Mouse (Mus musculus): ENCODE data around the gene Oxnad1. TPM values are rescaled to one million over a fixed set of nuclear protein-coding genes. Genes with fewer than 3 reads are reported as not detected.

The Oxnad1 gene
- polyA plus RNA-seq, 1 experiment from 2014 or later = 14.5 TPM

GRCm38 (mm10) chr14:32152243-32152965 lies 67.2 kb downstream of the Oxnad1 start:
- no peaks in the 10 kb centered on the region; the same call in 1 of the 2 replicates for H3K27me3 ChIP-seq
- whole genome bisulfite sequencing = 91% methylated on average over 18 of the region's 18 CpGs
- ATAC-seq (ENCODE audit: low FRiP score) = no peak
- H3K27ac ChIP-seq = no peak overlapping the region
- H3K4me2 ChIP-seq (replicated peaks) = no peak overlapping the region
- no peaks in the 10 kb centered on the region for H3K36me3 ChIP-seq
- H3K9ac ChIP-seq = no peak overlapping the region
- H3K4me1 ChIP-seq = no peaks in the 10 kb centered on the region
- H3K4me3 ChIP-seq = no peak overlapping the region
- H3K9me3 ChIP-seq (replicated peaks) = peaks cover 3% of the 10 kb centered on the region; the same call in 1 of the 2 replicates

Other genes starting within 250 kb of the Oxnad1 start
- 0.12 and 0.14 TPM in 2 replicates for gene Galnt15, start 56.4 kb upstream of the Oxnad1 start, polyA plus RNA-seq (2016; fragmentation: Nextera tagmentation; extraction: Ambion mirVana)
- 72.0 and 72.2 TPM in 2 replicates for gene Dph3, start 355 bp downstream of the Oxnad1 start, polyA plus RNA-seq (2016; fragmentation: Nextera tagmentation; extraction: Ambion mirVana)
- gene Msmb, start 56.6 kb downstream of the Oxnad1 start, polyA plus RNA-seq (2016; fragmentation: Nextera tagmentation; extraction: Ambion mirVana) = not detected in 2 replicates
- gene Ncoa4, start 74.5 kb downstream of the Oxnad1 start, polyA plus RNA-seq (2016; fragmentation: Nextera tagmentation; extraction: Ambion mirVana) = 96.2 and 99.4 TPM in 2 replicates
- gene Timm23, start 116.5 kb downstream of the Oxnad1 start, polyA plus RNA-seq (2016; fragmentation: Nextera tagmentation; extraction: Ambion mirVana) = 196 and 201 TPM in 2 replicates
- gene Parg, start 116.6 kb downstream of the Oxnad1 start, polyA plus RNA-seq (2016; fragmentation: Nextera tagmentation; extraction: Ambion mirVana) = 57.7 and 66.5 TPM in 2 replicates
- gene Ogdhl, start 236.6 kb downstream of the Oxnad1 start, polyA plus RNA-seq (2016; fragmentation: Nextera tagmentation; extraction: Ambion mirVana) = 19.6 and 23.7 TPM in 2 replicates